Mouse (Mus musculus) lung, embryonic 14.5 days (tissue): Measurements from ENCODE around the gene Ninj2. TPM values are rescaled to one million over a fixed set of nuclear protein-coding genes. Genes with fewer than 3 reads are reported as not detected.

Experiments used
- ATAC-seq: fragments of 200-750 bp; cut with Nextera tagmentation; 2 replicates; pipeline ENCODE4 v1.8.0; 2017; ENCODE audit warnings: mild to moderate bottlenecking, moderate TSS enrichment, moderate library complexity; ENCODE audit not compliant: insufficient read depth
- DNase-seq: peaks from one replicate; pipeline ENCODE4 v3.0.0-alpha.2; 2015
- H3K27ac ChIP-seq: fragments of 300-500 bp; sonication (generic); 2 replicates; pipeline ENCODE4 v1.5.1; 2014; ENCODE audit warnings: low read depth, mild to moderate bottlenecking, moderate library complexity
- H3K27me3 ChIP-seq: fragments of 300-500 bp; sonication (generic); 2 replicates; pipeline ENCODE4 v1.6.1; 2014; ENCODE audit warnings: low read length, control low read depth; ENCODE audit not compliant: insufficient read depth
- H3K36me3 ChIP-seq: fragments of 300-500 bp; sonication (generic); 2 replicates; pipeline ENCODE4 v1.6.1; 2014; ENCODE audit warnings: control low read depth; ENCODE audit not compliant: insufficient read depth
- H3K4me1 ChIP-seq: fragments of 300-500 bp; sonication (generic); 2 replicates; pipeline ENCODE4 v1.6.1; 2014; ENCODE audit warnings: antibody characterized with exemption, control low read depth; ENCODE audit not compliant: insufficient read depth
- H3K4me2 ChIP-seq: fragments of 300-500 bp; sonication (generic); 2 replicates; pipeline ENCODE4 v1.6.1; 2014; ENCODE audit warnings: mild to moderate bottlenecking
- H3K4me3 ChIP-seq: fragments of 300-500 bp; sonication (generic); 2 replicates; pipeline ENCODE4 v1.5.1; 2014; ENCODE audit warnings: low read depth, low read length
- H3K9ac ChIP-seq: fragments of 300-500 bp; sonication (generic); 2 replicates; pipeline ENCODE4 v1.6.1; 2014
- H3K9me3 ChIP-seq: fragments of 300-500 bp; sonication (generic); 2 replicates; pipeline ENCODE4 v1.6.1; 2016; ENCODE audit warnings: low read depth, low read length, control low read depth
- CTCF ChIP-seq: IDR thresholded peaks from 2 replicates; pipeline ENCODE4 v1.5.1; 2016; ENCODE audit warnings: antibody characterized with exemption, low read depth
- WGBS: fragments of 180-500 bp; shearing (Covaris S2); extraction: QIAGEN DNeasy Blood & Tissue Kit; methylation state at CpG from one replicate; pipeline ENCODE4 v1.1.7; 2014; 5-methylcytosine and 5-hydroxymethylcytosine counted together
- polyA plus RNA-seq: library from polyadenylated mRNA; unstranded; fragments of >200 nt; fragmentation: Nextera tagmentation; extraction: Ambion mirVana; gene quantifications from 2 replicates; pipeline ENCODE4 v1.2.1, GENCODE M21; 2014

The Ninj2 gene
- polyA plus RNA-seq, 1 experiment from 2014 or later = 0.30 TPM

GRCm38 (mm10) chr6:120185012-120185730 is 92.0 kb downstream of the Ninj2 start:
- WGBS = 86% methylated on average over 12 of the region's 12 CpGs
- no peak for TF ChIP-seq CTCF
- no peak overlapping the region for H3K27ac ChIP-seq
- no peak overlapping the region for H3K9ac ChIP-seq
- no peak overlapping the region for H3K4me2 ChIP-seq
- no peaks in the 10 kb centered on the region for H3K9me3 ChIP-seq
- H3K4me3 ChIP-seq = no peak overlapping the region
- H3K4me1 ChIP-seq = peaks cover 10% of the 10 kb centered on the region; the same call in 1 of the 2 replicates
- H3K36me3 ChIP-seq = no peaks in the 10 kb centered on the region
- DNase-seq (no peak), ATAC-seq (no peak)
- no peaks in the 10 kb centered on the region for H3K27me3 ChIP-seq

GRCm38 (mm10) chr6:120185756-120186155 is 92.6 kb downstream of the Ninj2 start:
- H3K27ac ChIP-seq = no peak overlapping the region
- no peaks in the 10 kb centered on the region for H3K9me3 ChIP-seq
- H3K9ac ChIP-seq = no peak overlapping the region
- TF ChIP-seq CTCF = no peak
- H3K36me3 ChIP-seq = no peaks in the 10 kb centered on the region
- 49% methylated on average over 7 of the region's 7 CpGs for WGBS
- H3K4me3 ChIP-seq = no peak overlapping the region
- DNase-seq = no peak
- peaks cover 10% of the 10 kb centered on the region; the same call in 1 of the 2 replicates for H3K4me1 ChIP-seq
- H3K4me2 ChIP-seq = no peak overlapping the region
- no peak for ATAC-seq
- H3K27me3 ChIP-seq = no peaks in the 10 kb centered on the region

GRCm38 (mm10) chr6:120186594-120186993 is 93.4 kb downstream of the Ninj2 start:
- no peak overlapping the region for H3K27ac ChIP-seq
- no peak for TF ChIP-seq CTCF
- H3K27me3 ChIP-seq = no peaks in the 10 kb centered on the region
- H3K9me3 ChIP-seq = no peaks in the 10 kb centered on the region
- peaks cover 10% of the 10 kb centered on the region; the same call in 1 of the 2 replicates for H3K4me1 ChIP-seq
- WGBS = 29% methylated on average over 3 of the region's 3 CpGs
- no peak overlapping the region for H3K4me2 ChIP-seq
- H3K9ac ChIP-seq = no peak overlapping the region
- DNase-seq (no peak), ATAC-seq (no peak)
- H3K4me3 ChIP-seq = no peak overlapping the region
- no peaks in the 10 kb centered on the region for H3K36me3 ChIP-seq

DNA sequence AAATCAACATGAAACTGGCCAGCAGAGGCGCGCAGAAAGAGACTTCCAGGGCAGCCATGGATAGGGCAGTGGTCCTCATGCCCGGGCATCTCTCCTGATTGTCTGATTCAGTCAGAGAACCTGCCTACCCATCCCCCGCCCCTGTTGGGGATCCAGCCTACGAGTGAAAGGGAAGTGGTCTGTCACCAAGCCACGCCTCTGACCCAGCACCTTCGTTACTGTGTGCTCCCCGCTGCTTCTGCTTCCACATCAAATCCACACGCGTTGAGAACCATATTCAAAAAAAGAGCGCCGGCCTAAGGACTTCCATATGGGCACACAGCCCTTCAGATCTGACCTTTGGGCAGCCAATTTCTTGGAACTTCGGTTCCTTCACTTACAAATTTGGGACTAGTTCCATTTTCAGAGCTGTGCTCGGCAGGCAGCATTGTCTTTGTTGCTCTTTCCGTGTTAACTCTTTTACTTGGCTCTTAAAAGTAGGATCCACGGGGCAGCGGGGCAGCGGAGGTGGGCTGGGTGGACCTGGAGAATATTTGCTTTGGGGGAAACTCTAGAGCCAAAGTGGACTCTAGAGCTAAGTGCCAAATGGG is 94.5 kb downstream of the Ninj2 start:
- peak overlapping the region; percentile 51 for H3K4me2 ChIP-seq
- no peaks in the 10 kb centered on the region for H3K9me3 ChIP-seq
- H3K27ac ChIP-seq = no peak overlapping the region
- H3K9ac ChIP-seq = no peak overlapping the region
- no peak for ATAC-seq
- DNase-seq = peak; percentile 28
- peaks cover 10% of the 10 kb centered on the region; the same call in 1 of the 2 replicates for H3K4me1 ChIP-seq
- no peak overlapping the region for H3K4me3 ChIP-seq
- H3K36me3 ChIP-seq = no peaks in the 10 kb centered on the region
- no peak for TF ChIP-seq CTCF
- WGBS = 17% methylated on average over 18 of the region's 18 CpGs
- no peaks in the 10 kb centered on the region for H3K27me3 ChIP-seq

DNA sequence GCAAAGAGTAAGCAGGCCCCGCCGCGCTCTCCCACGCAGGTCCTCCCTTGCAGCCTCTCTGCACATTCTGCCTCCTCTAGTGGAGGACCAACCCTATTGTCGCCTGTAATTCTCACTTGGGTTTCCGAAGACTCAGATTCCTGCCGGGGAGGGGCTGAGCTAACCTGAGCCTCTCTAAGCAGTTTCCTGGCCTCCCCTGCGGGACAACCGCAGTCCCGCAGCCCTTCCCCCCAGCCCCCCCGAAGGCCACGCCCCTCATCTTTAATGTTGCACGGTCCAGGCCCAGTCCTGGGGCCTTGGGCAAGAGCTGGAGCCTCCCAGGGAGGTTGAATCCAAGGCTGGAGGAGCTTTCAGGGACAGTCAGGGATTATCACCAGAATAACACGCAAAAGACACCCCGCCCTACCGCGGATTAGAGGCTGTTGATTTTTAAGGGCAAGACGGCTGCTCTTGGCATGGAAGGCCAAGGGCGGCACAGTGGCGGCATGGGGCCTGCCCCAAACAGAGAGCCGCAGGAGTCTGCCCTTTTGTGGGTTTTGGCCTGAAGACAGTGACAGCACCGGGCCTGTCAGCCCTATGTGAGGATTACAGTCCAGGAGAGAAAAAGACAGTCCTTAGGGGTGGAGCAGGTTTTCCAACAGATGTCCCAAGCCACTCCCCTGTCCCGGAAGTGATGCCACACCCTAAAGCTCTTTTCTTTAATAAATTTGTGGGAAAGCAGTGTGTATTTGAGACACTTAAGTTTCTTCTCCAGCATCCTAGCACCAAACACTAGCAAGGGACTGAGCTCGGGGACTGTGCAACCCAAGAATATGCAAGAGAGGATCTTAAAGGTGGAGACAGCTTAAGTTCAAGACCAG is 95.5 kb downstream of the Ninj2 start:
- no peak overlapping the region for H3K4me3 ChIP-seq
- no peaks in the 10 kb centered on the region for H3K36me3 ChIP-seq
- peak overlapping the region; percentile 51 for H3K4me2 ChIP-seq
- no peak overlapping the region for H3K27ac ChIP-seq
- H3K9me3 ChIP-seq = no peaks in the 10 kb centered on the region
- H3K27me3 ChIP-seq = no peaks in the 10 kb centered on the region
- ATAC-seq (peak; percentile 53; the same call in 1 of the 2 replicates), DNase-seq (peak; percentile 54)
- peaks cover 10% of the 10 kb centered on the region; the same call in 1 of the 2 replicates for H3K4me1 ChIP-seq
- no peak overlapping the region for H3K9ac ChIP-seq
- WGBS = 24% methylated on average over 24 of the region's 24 CpGs
- TF ChIP-seq CTCF = peak; percentile 43; the same call in 1 of the 2 replicates

- DNase-seq (no peak), ATAC-seq (no peak)
- Histone ChIP-seq H3K36me3 (no peaks in the 10 kb centered on the region), H3K27ac (no peak overlapping the region), H3K9me3 (no peaks in the 10 kb centered on the region), H3K4me2 (no peak overlapping the region), H3K4me3 (no peak overlapping the region), H3K4me1 (peaks cover 13% of the 10 kb centered on the region; the same call in 1 of the 2 replicates), H3K27me3 (no peaks in the 10 kb centered on the region), H3K9ac (no peak overlapping the region)
- WGBS = 82% methylated on average over 5 of the region's 5 CpGs
- TF ChIP-seq CTCF = no peak
Measured at GRCm38 (mm10) chr6:120189287-120189686, 96.1 kb downstream of the Ninj2 start.
